Mouse (Mus musculus) embryonic fibroblast, embryonic 13.5 days (primary cell): ENCODE results near the gene Cox4i2.

Source experiments
- CTCF ChIP-seq: IDR thresholded peaks from 2 replicates; pipeline ENCODE4 v1.5.1; 2011; ENCODE audit warnings: mild to moderate bottlenecking, control low read depth, low read length, moderate library complexity, borderline replicate concordance; ENCODE audit not compliant: insufficient read depth
- POLR2A ChIP-seq: IDR thresholded peaks from 2 replicates; pipeline ENCODE4 v1.6.1; 2011; ENCODE audit warnings: low read depth, mild to moderate bottlenecking, control low read depth, low read length, moderate library complexity

DNA sequence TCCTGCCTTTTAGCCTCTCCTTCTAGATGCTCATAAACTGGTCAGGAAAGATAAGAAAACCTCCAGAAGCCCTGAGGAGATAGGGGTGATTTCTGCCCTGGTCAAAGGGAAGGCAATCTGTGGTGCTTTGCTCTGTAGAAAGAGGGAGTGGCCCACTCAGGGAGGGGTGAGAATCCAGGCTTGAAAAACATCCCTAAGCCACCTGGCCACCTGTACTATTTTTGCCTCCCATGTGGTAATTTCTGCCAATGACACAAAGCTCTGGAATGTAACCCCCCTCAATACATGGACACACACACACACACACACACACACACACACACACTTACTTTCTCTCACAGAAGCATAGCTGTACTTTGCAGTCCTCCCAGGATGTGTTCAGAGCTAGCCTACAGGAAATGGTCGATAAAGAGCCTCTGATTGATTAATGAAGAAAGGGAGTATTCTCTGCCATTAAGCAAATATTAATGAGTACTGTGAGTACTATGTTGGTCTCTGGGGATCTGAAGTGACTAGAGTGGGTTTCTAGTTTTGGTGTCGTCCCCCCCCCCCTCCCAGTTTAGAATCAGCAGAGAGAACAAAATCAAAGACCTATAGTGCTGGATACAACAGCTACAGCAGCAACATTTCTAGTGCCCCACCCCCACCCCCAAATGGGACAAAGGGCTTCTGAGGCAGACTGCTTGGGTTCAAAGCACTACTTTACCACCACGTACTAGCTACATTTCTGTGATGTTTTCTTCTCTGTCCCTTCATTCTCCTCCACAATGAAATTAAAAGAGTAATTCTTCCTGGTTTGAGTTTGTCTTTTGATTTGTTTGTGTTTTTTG lies 57.6 kb downstream of the Cox4i2 start:
- TF ChIP-seq CTCF (no peak), POLR2A (no peak)
